Mouse (Mus musculus): Measurements from ENCODE around the gene Bcar1. TPM values are rescaled to one million over a fixed set of nuclear protein-coding genes. Genes with fewer than 3 reads are reported as not detected.

The Bcar1 gene
- total and polyA plus RNA-seq, 2 experiments from 2014 or later = 48.8 to 100 TPM

GRCm38 (mm10) chr8:111786701-111787588, 43.3 kb upstream of the Bcar1 start:
- DNase-seq (ENCODE audit: low spot score) (peak; percentile 45), ATAC-seq (peak; percentile 71; the same call in 1 of the 2 replicates)
- Histone ChIP-seq H3K9ac (replicated peaks; ENCODE audit: low read length) (0 out of 2 replicates have a peak overlapping the region, but pooled peaks have one; percentile 9), H3K36me3 (ENCODE audit: insufficient read depth, low read length) (no peaks in the 10 kb centered on the region), H3K4me1 (ENCODE audit: insufficient read depth, low read length) (peaks cover 26% of the 10 kb centered on the region), H3K27me3 (ENCODE audit: insufficient read depth, low read length) (no peaks in the 10 kb centered on the region), H3K4me2 (ENCODE audit: low read depth, low read length) (peak overlapping the region; percentile 28), H3K9me3 (ENCODE audit: low read length) (no peaks in the 10 kb centered on the region), H3K4me3 (ENCODE audit: low read length) (no peak overlapping the region), H3K27ac (peak overlapping the region; percentile 71; the same call in 1 of the 2 replicates)
- TF ChIP-seq CTCF (IDR thresholded peaks at IDR 0.05; ENCODE audit: low read depth) = no peak
- 29% methylated on average over 13 of the region's 13 CpGs for WGBS

GRCm38 (mm10) chr8:111786116-111786515, 42.5 kb upstream of the Bcar1 start:
- Histone ChIP-seq H3K9me3 (ENCODE audit: low read length) (no peaks in the 10 kb centered on the region), H3K9ac (replicated peaks; ENCODE audit: low read length) (no peak overlapping the region), H3K27ac (no peak overlapping the region), H3K36me3 (ENCODE audit: insufficient read depth, low read length) (no peaks in the 10 kb centered on the region), H3K4me2 (ENCODE audit: low read depth, low read length) (no peak overlapping the region), H3K27me3 (ENCODE audit: insufficient read depth, low read length) (no peaks in the 10 kb centered on the region), H3K4me3 (ENCODE audit: low read length) (no peak overlapping the region), H3K4me1 (ENCODE audit: insufficient read depth, low read length) (peaks cover 26% of the 10 kb centered on the region)
- no peak for ATAC-seq
- no peak for TF ChIP-seq CTCF (IDR thresholded peaks at IDR 0.05; ENCODE audit: low read depth)
- WGBS = 85% methylated on average over 2 of the region's 2 CpGs
- DNase-seq (ENCODE audit: low spot score) = no peak

GRCm38 (mm10) chr8:111782671-111783394, 39.2 kb upstream of the Bcar1 start:
- 42% methylated on average over 9 of the region's 9 CpGs for WGBS
- no peaks in the 10 kb centered on the region; the same call in 1 of the 2 replicates for H3K36me3 ChIP-seq (ENCODE audit: insufficient read depth, low read length)
- peak; percentile 40 for TF ChIP-seq CTCF (IDR thresholded peaks at IDR 0.05; ENCODE audit: low read depth)
- peaks cover 23% of the 10 kb centered on the region for H3K4me1 ChIP-seq (ENCODE audit: insufficient read depth, low read length)
- peak overlapping the region; percentile 51; the same call in 1 of the 2 replicates for H3K27ac ChIP-seq
- no peaks in the 10 kb centered on the region for H3K27me3 ChIP-seq (ENCODE audit: insufficient read depth, low read length)
- no peak overlapping the region for H3K4me2 ChIP-seq (ENCODE audit: low read depth, low read length)
- H3K9me3 ChIP-seq (ENCODE audit: low read length) = no peaks in the 10 kb centered on the region
- DNase-seq (ENCODE audit: low spot score) = peak; percentile 33
- H3K9ac ChIP-seq (replicated peaks; ENCODE audit: low read length) = 0 out of 2 replicates have a peak overlapping the region, but pooled peaks have one; percentile 9
- no peak overlapping the region for H3K4me3 ChIP-seq (ENCODE audit: low read length)
- peak; percentile 27; the same call in 1 of the 2 replicates for ATAC-seq

GRCm38 (mm10) chr8:111782161-111782560, 38.6 kb upstream of the Bcar1 start:
- TF ChIP-seq CTCF (IDR thresholded peaks at IDR 0.05; ENCODE audit: low read depth) = no peak
- Histone ChIP-seq H3K4me1 (ENCODE audit: insufficient read depth, low read length) (peaks cover 17% of the 10 kb centered on the region), H3K27ac (no peak overlapping the region), H3K9me3 (ENCODE audit: low read length) (no peaks in the 10 kb centered on the region), H3K4me3 (ENCODE audit: low read length) (no peak overlapping the region), H3K4me2 (ENCODE audit: low read depth, low read length) (no peak overlapping the region), H3K9ac (replicated peaks; ENCODE audit: low read length) (no peak overlapping the region), H3K27me3 (ENCODE audit: insufficient read depth, low read length) (no peaks in the 10 kb centered on the region), H3K36me3 (ENCODE audit: insufficient read depth, low read length) (no peaks in the 10 kb centered on the region; the same call in 1 of the 2 replicates)
- DNase-seq (ENCODE audit: low spot score) (no peak), ATAC-seq (no peak)
- 76% methylated on average over 2 of the region's 2 CpGs for WGBS

DNA sequence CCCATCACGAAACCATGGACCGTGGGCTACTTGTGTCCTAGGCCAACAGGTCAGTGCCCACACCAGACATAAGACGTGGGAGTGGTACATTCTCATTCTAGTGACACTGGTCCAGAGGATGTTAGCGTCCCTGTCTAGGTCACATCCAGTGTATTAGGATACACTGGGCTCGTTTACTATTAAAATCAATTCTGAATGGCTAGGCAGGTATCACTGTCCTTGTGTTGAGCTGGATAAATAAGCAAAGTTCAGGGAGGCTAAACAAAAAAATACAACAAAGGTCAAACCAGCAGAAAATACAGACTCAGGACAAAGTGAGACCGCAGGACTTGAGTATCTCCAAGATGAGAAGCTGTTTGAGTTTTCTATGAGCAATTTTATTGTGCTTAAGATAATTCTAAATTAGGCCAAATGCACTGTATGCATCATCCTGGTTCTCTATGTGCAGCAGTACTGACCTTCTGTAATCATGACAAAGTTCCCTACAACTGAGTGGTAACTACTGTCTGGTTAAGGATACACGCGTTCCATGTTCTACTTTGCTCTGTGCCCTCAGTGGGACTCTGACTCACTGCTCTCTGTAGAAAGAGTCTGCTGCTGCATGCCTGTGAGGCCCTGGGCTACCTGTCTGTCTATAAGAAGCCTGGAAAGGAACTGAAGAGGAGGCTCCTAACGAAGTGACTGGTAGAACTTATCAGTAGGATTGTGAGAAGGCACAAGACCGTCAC, 37.3 kb upstream of the Bcar1 start:
- WGBS = 92% methylated on average over 10 of the region's 10 CpGs
- H3K4me1 ChIP-seq (ENCODE audit: insufficient read depth, low read length) = peaks cover 6% of the 10 kb centered on the region; the same call in 1 of the 2 replicates
- ATAC-seq (no peak), DNase-seq (ENCODE audit: low spot score) (no peak)
- no peak overlapping the region for H3K4me2 ChIP-seq (ENCODE audit: low read depth, low read length)
- no peak for TF ChIP-seq CTCF (IDR thresholded peaks at IDR 0.05; ENCODE audit: low read depth)
- no peaks in the 10 kb centered on the region for H3K9me3 ChIP-seq (ENCODE audit: low read length)
- H3K27me3 ChIP-seq (ENCODE audit: insufficient read depth, low read length) = no peaks in the 10 kb centered on the region
- no peak overlapping the region for H3K9ac ChIP-seq (replicated peaks; ENCODE audit: low read length)
- H3K4me3 ChIP-seq (ENCODE audit: low read length) = no peak overlapping the region
- H3K36me3 ChIP-seq (ENCODE audit: insufficient read depth, low read length) = no peaks in the 10 kb centered on the region; the same call in 1 of the 2 replicates
- H3K27ac ChIP-seq = no peak overlapping the region

- Histone ChIP-seq H3K27ac (no peak overlapping the region), H3K9me3 (ENCODE audit: low read length) (no peaks in the 10 kb centered on the region), H3K4me1 (ENCODE audit: insufficient read depth, low read length) (peaks cover 6% of the 10 kb centered on the region; the same call in 1 of the 2 replicates), H3K9ac (replicated peaks; ENCODE audit: low read length) (no peak overlapping the region), H3K4me3 (ENCODE audit: low read length) (no peak overlapping the region), H3K27me3 (ENCODE audit: insufficient read depth, low read length) (no peaks in the 10 kb centered on the region), H3K36me3 (ENCODE audit: insufficient read depth, low read length) (no peaks in the 10 kb centered on the region; the same call in 1 of the 2 replicates), H3K4me2 (ENCODE audit: low read depth, low read length) (no peak overlapping the region)
- DNase-seq (ENCODE audit: low spot score) (no peak), ATAC-seq (no peak)
- WGBS = 78% methylated on average over 7 of the region's 7 CpGs
- no peak for TF ChIP-seq CTCF (IDR thresholded peaks at IDR 0.05; ENCODE audit: low read depth)
Measured at GRCm38 (mm10) chr8:111779690-111780089, 36.1 kb upstream of the Bcar1 start.

Data from hindbrain, postnatal 0 days (tissue).